Mouse (Mus musculus): Measurements from ENCODE around the gene Rasal2.

DNA sequence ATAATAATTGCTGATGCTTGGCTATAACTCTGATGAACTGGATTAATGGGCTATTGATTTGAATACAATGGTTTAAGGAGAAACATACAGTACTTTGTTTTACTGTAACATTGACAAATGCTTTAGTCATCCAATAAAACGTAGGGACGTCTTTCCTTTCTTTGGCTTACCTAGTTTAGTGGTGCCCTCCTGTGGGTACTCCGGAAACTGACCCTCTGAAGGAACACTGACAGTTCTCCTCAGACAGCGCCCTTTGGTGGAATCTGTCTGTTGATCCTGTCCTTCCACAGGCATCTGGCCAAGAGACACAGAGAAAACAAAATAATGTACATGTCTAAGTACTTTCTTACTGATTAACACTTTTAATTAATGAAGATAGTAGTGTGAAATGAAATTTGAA lies 125.8 kb downstream of the Rasal2 start:
- TF ChIP-seq CTCF (IDR thresholded peaks at IDR 0.05; ENCODE audit: low read depth), result peak; percentile 43
- no peak for TF ChIP-seq EP300 (IDR thresholded peaks at IDR 0.05; ENCODE audit: low read depth)
